Comparison of ENCODE assay signal across 22 mouse cellular contexts in the genomic region with DNA sequence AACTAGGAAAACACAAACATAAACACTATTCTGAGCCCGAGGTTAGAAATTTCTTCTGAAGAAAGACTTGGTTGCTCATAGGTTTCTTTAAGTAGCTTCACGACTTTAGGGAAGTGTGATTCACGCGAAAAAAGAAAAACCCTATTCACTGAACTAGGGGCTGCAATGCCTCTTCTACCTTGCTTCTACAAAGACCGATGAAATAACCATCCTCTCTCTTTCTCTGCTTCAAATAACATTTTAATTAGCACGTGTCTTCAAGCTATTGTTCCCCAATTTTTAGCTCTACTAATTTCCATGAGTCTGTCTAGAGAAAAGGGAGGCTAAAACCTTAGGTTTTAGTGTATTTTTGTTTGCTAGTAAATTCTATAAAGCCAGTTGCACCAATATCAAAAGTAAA. TPM values are rescaled to one million over a fixed set of nuclear protein-coding genes. Genes with fewer than 3 reads are reported as not detected.
"Had no signal": no experiment of that assay in that cellular context is flagged by ENCODE, and none has a peak within 500 bp of the region (broad histone marks: within the 10 kb centered on the region; RNA-seq: fewer than 3 reads in every experiment).

No protein-coding gene starts in this region.

- H3K27me3 ChIP-seq: limb, embryonic 13.5 days; liver, embryonic 12.5 days; liver, embryonic 15.5 days; midbrain, embryonic 13.5 days; neural tube, embryonic 12.5 days; neural tube, embryonic 15.5 days had no signal

- H3K9me3 ChIP-seq: limb, embryonic 13.5 days; liver, embryonic 12.5 days; liver, embryonic 15.5 days; midbrain, embryonic 13.5 days; neural tube, embryonic 12.5 days; neural tube, embryonic 15.5 days had no signal

- DNase-seq: kidney, adult 8-10 months; kidney, postnatal 14 days; kidney, postnatal 4 days; left cerebral cortex, postnatal 4 days; liver; lung, adult 18-20 months; lung, postnatal 14 days; lung, postnatal 4 days; right cerebral cortex, adult 18-20 months; right cerebral cortex, postnatal 14 days; right cerebral cortex, postnatal 4 days; thymus, adult 2 months; thymus, postnatal 14 days; thymus, postnatal 4 days had no signal

- H3K4me2 ChIP-seq: limb, embryonic 13.5 days; liver, embryonic 12.5 days; liver, embryonic 15.5 days; midbrain, embryonic 13.5 days; neural tube, embryonic 12.5 days; neural tube, embryonic 15.5 days had no signal

- H3K36me3 ChIP-seq: limb, embryonic 13.5 days; liver, embryonic 12.5 days; liver, embryonic 15.5 days; midbrain, embryonic 13.5 days; neural tube, embryonic 12.5 days; neural tube, embryonic 15.5 days had no signal

- ATAC-seq: liver, embryonic 12.5 days had no signal

- H3K4me1 ChIP-seq: liver, embryonic 12.5 days; liver, embryonic 15.5 days; neural tube, embryonic 12.5 days had no signal

- H3K27ac ChIP-seq: limb, embryonic 13.5 days; liver, embryonic 12.5 days; liver, embryonic 15.5 days; midbrain, embryonic 13.5 days; neural tube, embryonic 12.5 days; neural tube, embryonic 15.5 days; stomach, postnatal 0 days had no signal

- H3K9ac ChIP-seq: limb, embryonic 13.5 days; liver, embryonic 12.5 days; liver, embryonic 15.5 days; midbrain, embryonic 13.5 days; neural tube, embryonic 12.5 days; neural tube, embryonic 15.5 days had no signal

- H3K4me3 ChIP-seq: limb, embryonic 13.5 days; liver, embryonic 12.5 days; liver, embryonic 15.5 days; midbrain, embryonic 13.5 days; neural tube, embryonic 12.5 days; neural tube, embryonic 15.5 days had no signal

RNA-seq across cellular contexts. Expression of a gene that starts 25.5 kb away (rescaled TPM):
- total RNA-seq: megakaryocyte-erythroid progenitor cell, adult 5-6 weeks had no signal
